Mouse (Mus musculus) kidney, adult 2 months (tissue): Measurements from ENCODE around the gene Dcx.

Source experiments
- CTCF ChIP-seq: fragments of 200-500 bp; conservative IDR thresholded peaks from 2 replicates; pipeline ENCODE4 v1.5.1; 2011; ENCODE audit warnings: low read depth, mild to moderate bottlenecking, control low read depth, low read length, moderate library complexity, mixed read lengths; ENCODE audit not compliant: insufficient read depth, insufficient read length
- POLR2A ChIP-seq: fragments of 200-500 bp; IDR thresholded peaks from one replicate; pipeline ENCODE4 v1.6.1; 2011; ENCODE audit warnings: low read depth, low read length, control low read depth

DNA sequence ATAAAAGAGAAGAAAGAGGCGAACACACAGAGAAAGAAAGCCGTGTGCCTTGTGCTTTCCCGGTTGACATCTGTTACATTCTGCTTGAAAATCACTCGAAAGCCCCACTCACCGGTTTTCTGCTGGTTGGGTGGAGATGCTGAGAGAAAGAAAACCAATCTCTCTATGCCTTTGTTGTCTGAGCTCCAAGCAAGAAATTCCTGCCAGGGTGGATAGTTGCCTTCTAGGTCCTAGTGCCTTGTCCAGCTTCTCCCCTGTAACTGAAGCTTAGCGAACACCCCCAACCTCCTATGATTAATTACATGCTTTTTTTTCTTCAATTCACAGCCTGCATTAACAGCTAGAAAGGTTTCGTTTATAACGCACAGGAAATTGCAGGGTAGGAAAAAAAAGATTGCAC is at the start of gene Dcx:
- TF ChIP-seq CTCF = no peak
- no peak for TF ChIP-seq POLR2A
